In genomic region chr2:145182410-145182809, GRCm38 (mm10) we compare ENCODE assay signal across 18 mouse cellular contexts.
"Had no signal": no experiment of that assay in that cellular context is flagged by ENCODE, and none has a peak within 500 bp of the region (broad histone marks: within the 10 kb centered on the region; RNA-seq: fewer than 3 reads in every experiment).

No protein-coding gene starts in this region.

- H3K9me3 ChIP-seq: midbrain, embryonic 10.5 days; midbrain, embryonic 13.5 days; midbrain, embryonic 15.5 days; neural tube, embryonic 13.5 days; neural tube, embryonic 15.5 days had no signal

- H3K27ac ChIP-seq: midbrain, embryonic 10.5 days; midbrain, embryonic 13.5 days; midbrain, embryonic 15.5 days; neural tube, embryonic 13.5 days; neural tube, embryonic 15.5 days had no signal

- DNase-seq: lung, adult 18-20 months; lung, embryonic 14.5 days; lung, postnatal 10 days; lung, postnatal 4 days; retina, postnatal 1 day; right cerebral cortex, adult 18-20 months; right cerebral cortex, postnatal 25 days; right cerebral cortex, postnatal 4 days; spleen, adult 18-20 months; thymus, adult 18-20 months; thymus, postnatal 14 days; thymus, postnatal 36 days had no signal

- H3K4me1 ChIP-seq: midbrain, embryonic 10.5 days had no signal

- H3K4me3 ChIP-seq: midbrain, embryonic 10.5 days; midbrain, embryonic 13.5 days; midbrain, embryonic 15.5 days; myocyte; neural tube, embryonic 13.5 days; neural tube, embryonic 15.5 days had no signal

- ATAC-seq: midbrain, embryonic 13.5 days; midbrain, embryonic 15.5 days had no signal

- H3K9ac ChIP-seq: lung, embryonic 14.5 days; midbrain, embryonic 13.5 days; midbrain, embryonic 15.5 days; neural tube, embryonic 13.5 days; neural tube, embryonic 15.5 days had no signal

- H3K4me2 ChIP-seq: lung, embryonic 14.5 days; midbrain, embryonic 13.5 days; midbrain, embryonic 15.5 days; neural tube, embryonic 13.5 days; neural tube, embryonic 15.5 days had no signal

- H3K36me3 ChIP-seq: midbrain, embryonic 10.5 days; midbrain, embryonic 13.5 days; midbrain, embryonic 15.5 days; neural tube, embryonic 13.5 days; neural tube, embryonic 15.5 days had no signal

- H3K27me3 ChIP-seq: midbrain, embryonic 13.5 days; midbrain, embryonic 15.5 days; neural tube, embryonic 13.5 days; neural tube, embryonic 15.5 days had no signal
